Mouse (Mus musculus) erythroblast, embryonic 14.5 days (primary cell): ENCODE measurements around the gene Abcb5.

Experiments
- GATA1 ChIP-seq: IDR thresholded peaks from 2 replicates; pipeline ENCODE4 v1.6.1; 2012; ENCODE audit warnings: low read length, inconsistent platforms, mixed read lengths
- TAL1 ChIP-seq: IDR thresholded peaks from 3 replicates; pipeline ENCODE4 v1.6.1; 2012; ENCODE audit warnings: low read length, inconsistent platforms, mixed read lengths

DNA sequence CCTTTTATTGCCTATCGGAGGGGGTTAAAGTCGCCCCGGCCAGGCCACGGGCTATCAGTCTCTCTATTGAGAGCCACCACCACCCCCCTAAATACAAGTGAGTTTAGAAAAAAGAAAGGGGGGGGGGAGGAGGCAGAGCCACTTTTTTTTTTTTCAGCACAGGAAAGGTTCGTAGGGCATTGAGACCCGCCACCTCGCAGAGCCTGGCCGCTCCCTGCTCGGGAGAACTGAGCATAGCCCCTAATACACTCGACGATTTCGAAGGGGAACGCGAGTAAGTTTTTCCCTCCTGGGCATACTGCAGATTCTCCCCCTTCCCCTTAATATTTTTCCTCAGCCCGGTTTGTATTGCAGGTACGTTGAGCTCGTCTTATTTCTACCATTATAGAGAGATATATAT lies 118.8 kb downstream of the Abcb5 start:
- TF ChIP-seq TAL1 (no peak), GATA1 (no peak)
